Mouse (Mus musculus) neural tube, embryonic 13.5 days (tissue): ENCODE data around the gene Gabpb2. TPM values are rescaled to one million over a fixed set of nuclear protein-coding genes. Genes with fewer than 3 reads are reported as not detected.
A peak's percentile ranks its signal among the peaks of the same experiment; 100 is the strongest.

Experiments used
- ATAC-seq: fragments of 200-750 bp; cut with Nextera tagmentation; 2 replicates; pipeline ENCODE4 v1.8.0; 2017; ENCODE audit warnings: low read depth, mild to moderate bottlenecking, moderate TSS enrichment, moderate library complexity
- H3K27ac ChIP-seq: fragments of 300-500 bp; sonication (generic); replicated peaks from 2 replicates; pipeline ENCODE4 v1.5.1; 2015; ENCODE audit warnings: moderate library complexity, mild to moderate bottlenecking, inconsistent platforms
- H3K27me3 ChIP-seq: fragments of 300-500 bp; sonication (generic); 2 replicates; pipeline ENCODE4 v1.6.1; 2015; ENCODE audit warnings: mild to moderate bottlenecking, inconsistent platforms
- H3K36me3 ChIP-seq: fragments of 300-500 bp; sonication (generic); 2 replicates; pipeline ENCODE4 v1.6.1; 2015; ENCODE audit warnings: mild to moderate bottlenecking, inconsistent platforms
- H3K4me1 ChIP-seq: fragments of 300-500 bp; sonication (generic); replicated peaks from 2 replicates; pipeline ENCODE4 v1.6.1; 2015; ENCODE audit warnings: inconsistent platforms
- H3K4me2 ChIP-seq: fragments of 300-500 bp; sonication (generic); 2 replicates; pipeline ENCODE4 v1.6.1; 2015; ENCODE audit warnings: inconsistent platforms, mild to moderate bottlenecking, moderate library complexity
- H3K4me3 ChIP-seq: fragments of 300-500 bp; sonication (generic); 2 replicates; pipeline ENCODE4 v1.5.1; 2015; ENCODE audit warnings: mild to moderate bottlenecking, inconsistent platforms
- H3K9ac ChIP-seq: fragments of 300-500 bp; sonication (generic); 2 replicates; pipeline ENCODE4 v1.6.1; 2015; ENCODE audit warnings: moderate library complexity, mild to moderate bottlenecking, inconsistent platforms
- H3K9me3 ChIP-seq: fragments of 300-500 bp; sonication (generic); 2 replicates; pipeline ENCODE4 v1.6.1; 2016; ENCODE audit warnings: inconsistent platforms
- WGBS: fragments of 180-500 bp; shearing (Covaris S2); methylation state at CpG from one replicate; pipeline ENCODE4 v1.1.7; 2015; 5-methylcytosine and 5-hydroxymethylcytosine counted together
- polyA plus RNA-seq: library from polyadenylated mRNA; unstranded; fragments of >200 nt; fragmentation: Nextera tagmentation; extraction: Ambion mirVana; gene quantifications from 2 replicates; pipeline ENCODE4 v1.2.1, GENCODE M21; 2015

Gabpb2 gene
- 3.3 and 4.1 TPM in 2 replicates for polyA plus RNA-seq

GRCm38 (mm10) chr3:95217255-95218134, at the start of gene Gabpb2:
TSS of gene Gabpb2 (minus strand) at chr3:95217916.
- no peaks in the 10 kb centered on the region for H3K27me3 ChIP-seq
- peaks cover 25% of the 10 kb centered on the region for H3K4me1 ChIP-seq
- H3K36me3 ChIP-seq = peaks cover 58% of the 10 kb centered on the region
- ATAC-seq = peak; percentile 91
- WGBS = under 1% methylated on average over 55 of the region's 56 CpGs
- H3K27ac ChIP-seq = peak within 1 kb of the TSS; percentile 97
- peak within 1 kb of the TSS; percentile 74 for H3K4me3 ChIP-seq
- no peaks in the 10 kb centered on the region for H3K9me3 ChIP-seq
- peak within 1 kb of the TSS; percentile 61 for H3K4me2 ChIP-seq
- H3K9ac ChIP-seq = peak within 1 kb of the TSS; percentile 88

- no peak overlapping the region for H3K27ac ChIP-seq
- H3K4me2 ChIP-seq = no peak overlapping the region
- ATAC-seq = no peak
- no peak overlapping the region for H3K9ac ChIP-seq
- no peaks in the 10 kb centered on the region for H3K9me3 ChIP-seq
- 97% methylated on average over 3 of the region's 3 CpGs for WGBS
- H3K27me3 ChIP-seq = no peaks in the 10 kb centered on the region
- H3K4me3 ChIP-seq = no peak overlapping the region
- peaks cover 82% of the 10 kb centered on the region for H3K36me3 ChIP-seq
- H3K4me1 ChIP-seq = no peaks in the 10 kb centered on the region
Measured at GRCm38 (mm10) chr3:95266052-95266451, 48.3 kb upstream of the Gabpb2 start.

GRCm38 (mm10) chr3:95264724-95265123, 47.0 kb upstream of the Gabpb2 start:
- Histone ChIP-seq H3K4me1 (no peaks in the 10 kb centered on the region), H3K4me2 (no peak overlapping the region), H3K9me3 (no peaks in the 10 kb centered on the region), H3K4me3 (no peak overlapping the region), H3K27ac (no peak overlapping the region), H3K36me3 (peaks cover 91% of the 10 kb centered on the region), H3K9ac (no peak overlapping the region), H3K27me3 (no peaks in the 10 kb centered on the region)
- 57% methylated on average over 1 of the region's 1 CpGs for WGBS
- no peak for ATAC-seq

GRCm38 (mm10) chr3:95263089-95263739, 45.5 kb upstream of the Gabpb2 start:
- H3K4me2 ChIP-seq = no peak overlapping the region
- no peaks in the 10 kb centered on the region for H3K27me3 ChIP-seq
- no peaks in the 10 kb centered on the region for H3K4me1 ChIP-seq
- ATAC-seq = no peak
- no peak overlapping the region for H3K27ac ChIP-seq
- H3K36me3 ChIP-seq = peaks cover 92% of the 10 kb centered on the region
- H3K9me3 ChIP-seq = no peaks in the 10 kb centered on the region
- H3K4me3 ChIP-seq = no peak overlapping the region
- H3K9ac ChIP-seq = no peak overlapping the region
- 51% methylated on average over 11 of the region's 11 CpGs for WGBS

GRCm38 (mm10) chr3:95261975-95262374, 44.3 kb upstream of the Gabpb2 start:
- H3K4me1 ChIP-seq = no peaks in the 10 kb centered on the region
- whole genome bisulfite sequencing = 93% methylated on average over 4 of the region's 4 CpGs
- no peak overlapping the region for H3K4me3 ChIP-seq
- ATAC-seq = no peak
- no peaks in the 10 kb centered on the region for H3K27me3 ChIP-seq
- no peak overlapping the region for H3K27ac ChIP-seq
- peaks cover 91% of the 10 kb centered on the region for H3K36me3 ChIP-seq
- H3K9ac ChIP-seq = no peak overlapping the region
- no peak overlapping the region for H3K4me2 ChIP-seq
- no peaks in the 10 kb centered on the region for H3K9me3 ChIP-seq

- H3K9me3 ChIP-seq = no peaks in the 10 kb centered on the region
- H3K4me1 ChIP-seq = no peaks in the 10 kb centered on the region
- no peak overlapping the region for H3K4me2 ChIP-seq
- ATAC-seq = no peak
- H3K9ac ChIP-seq = no peak overlapping the region
- H3K27me3 ChIP-seq = no peaks in the 10 kb centered on the region
- 85% methylated on average over 5 of the region's 5 CpGs for WGBS
- no peak overlapping the region for H3K4me3 ChIP-seq
- peaks cover 90% of the 10 kb centered on the region for H3K36me3 ChIP-seq
- H3K27ac ChIP-seq = no peak overlapping the region
Measured at GRCm38 (mm10) chr3:95256931-95257330, 39.2 kb upstream of the Gabpb2 start.

GRCm38 (mm10) chr3:95250783-95251424, 33.2 kb upstream of the Gabpb2 start, which contains the start of gene Bnipl:
TSS of gene Bnipl (minus strand) at chr3:95251193.
- Histone ChIP-seq H3K27me3 (no peaks in the 10 kb centered on the region), H3K4me1 (no peaks in the 10 kb centered on the region), H3K4me3 (no peak within 1 kb of the TSS), H3K4me2 (no peak within 1 kb of the TSS), H3K9ac (no peak within 1 kb of the TSS), H3K27ac (no peak within 1 kb of the TSS), H3K9me3 (no peaks in the 10 kb centered on the region), H3K36me3 (peaks cover 55% of the 10 kb centered on the region)
- ATAC-seq = no peak
- 54% methylated on average over 7 of the region's 7 CpGs for WGBS

GRCm38 (mm10) chr3:95250361-95250760, 32.6 kb upstream of the Gabpb2 start:
- Histone ChIP-seq H3K4me3 (no peak overlapping the region), H3K27me3 (no peaks in the 10 kb centered on the region), H3K9ac (no peak overlapping the region), H3K27ac (no peak overlapping the region), H3K4me2 (no peak overlapping the region), H3K4me1 (no peaks in the 10 kb centered on the region), H3K36me3 (peaks cover 53% of the 10 kb centered on the region), H3K9me3 (no peaks in the 10 kb centered on the region)
- ATAC-seq = no peak
- 86% methylated on average over 5 of the region's 5 CpGs for WGBS

GRCm38 (mm10) chr3:95247660-95248336, 30.1 kb upstream of the Gabpb2 start:
- ATAC-seq = no peak
- no peaks in the 10 kb centered on the region for H3K4me1 ChIP-seq
- no peak overlapping the region for H3K27ac ChIP-seq
- peaks cover 36% of the 10 kb centered on the region for H3K36me3 ChIP-seq
- no peak overlapping the region for H3K4me3 ChIP-seq
- H3K9me3 ChIP-seq = no peaks in the 10 kb centered on the region
- H3K9ac ChIP-seq = no peak overlapping the region
- H3K27me3 ChIP-seq = no peaks in the 10 kb centered on the region
- no peak overlapping the region for H3K4me2 ChIP-seq
- 81% methylated on average over 1 of the region's 1 CpGs for WGBS

- Histone ChIP-seq H3K27me3 (no peaks in the 10 kb centered on the region), H3K27ac (no peak overlapping the region), H3K9me3 (no peaks in the 10 kb centered on the region), H3K4me2 (no peak overlapping the region), H3K4me3 (no peak overlapping the region), H3K9ac (no peak overlapping the region), H3K4me1 (no peaks in the 10 kb centered on the region), H3K36me3 (peaks cover 33% of the 10 kb centered on the region)
- ATAC-seq = no peak
- 85% methylated on average over 5 of the region's 5 CpGs for WGBS
Measured at GRCm38 (mm10) chr3:95246465-95247231, 28.9 kb upstream of the Gabpb2 start.

- no peak overlapping the region for H3K4me2 ChIP-seq
- H3K27me3 ChIP-seq = no peaks in the 10 kb centered on the region
- no peak overlapping the region for H3K9ac ChIP-seq
- H3K9me3 ChIP-seq = no peaks in the 10 kb centered on the region
- peaks cover 28% of the 10 kb centered on the region for H3K36me3 ChIP-seq
- H3K4me3 ChIP-seq = no peak overlapping the region
- ATAC-seq = no peak
- no peak overlapping the region for H3K27ac ChIP-seq
- WGBS = 86% methylated on average over 2 of the region's 2 CpGs
- no peaks in the 10 kb centered on the region for H3K4me1 ChIP-seq
Measured at GRCm38 (mm10) chr3:95243086-95243485, 25.4 kb upstream of the Gabpb2 start.
